Mouse (Mus musculus): ENCODE data around the gene Cuzd1.

DNA sequence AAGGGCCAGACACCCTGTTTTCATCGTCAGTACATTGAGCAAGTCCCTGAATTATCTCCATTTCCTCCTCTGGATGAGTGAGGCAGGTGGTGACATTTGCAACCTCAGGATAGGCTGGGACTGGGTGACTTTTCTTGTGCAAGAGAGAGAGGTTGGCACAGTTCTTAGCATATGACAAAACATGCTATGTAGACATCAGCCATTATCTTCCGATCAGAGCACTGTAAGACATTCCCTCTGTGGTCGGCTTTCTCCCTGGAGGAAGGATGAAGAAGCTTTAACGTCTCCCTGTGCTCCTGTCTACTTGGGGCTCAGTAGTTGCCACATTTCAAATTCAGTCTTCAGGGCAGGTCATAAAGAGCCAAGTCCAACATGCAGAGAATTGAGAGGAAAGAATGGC lies 57.8 kb downstream of the Cuzd1 start:
- TF ChIP-seq CTCF (IDR thresholded peaks at IDR 0.05; ENCODE audit: borderline replicate concordance, control insufficient read depth, extremely low read depth, insufficient read depth, low read length, poor library complexity) (no peak), POLR2A (IDR thresholded peaks at IDR 0.05; ENCODE audit: control insufficient read depth, extremely low read depth, insufficient read depth, low read length, poor library complexity) (no peak)

Measured in thymus, adult 2 months (tissue).